Mouse (Mus musculus): ENCODE results near the gene Tmem183a. TPM values are rescaled to one million over a fixed set of nuclear protein-coding genes. Genes with fewer than 3 reads are reported as not detected.

Gene Tmem183a
- 77.4 and 78.9 TPM in 2 replicates for polyA plus RNA-seq (2015; fragmentation: Nextera tagmentation; extraction: Ambion mirVana)

DNA sequence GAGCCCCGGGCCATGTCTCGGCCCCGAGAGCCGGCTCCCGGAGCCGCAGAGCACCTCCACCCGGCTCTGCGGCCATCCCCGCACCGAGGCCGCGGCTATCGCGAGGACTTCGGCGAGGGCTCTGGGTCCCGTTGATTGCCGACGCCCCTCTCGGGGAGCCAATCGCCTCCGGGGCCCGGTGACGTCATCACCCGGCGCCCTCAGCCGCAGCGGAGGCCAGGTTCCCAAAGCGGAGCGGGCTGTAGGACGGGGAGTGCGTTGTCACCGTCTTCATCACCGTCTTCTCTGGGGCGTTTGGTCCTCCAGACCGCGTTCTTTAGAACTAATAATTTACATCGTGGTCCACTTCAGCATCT, at the start of gene Tmem183a:
TSS of gene Tmem183a (minus strand) at position 123 of the 356 bp plus-strand sequence.

DNA sequence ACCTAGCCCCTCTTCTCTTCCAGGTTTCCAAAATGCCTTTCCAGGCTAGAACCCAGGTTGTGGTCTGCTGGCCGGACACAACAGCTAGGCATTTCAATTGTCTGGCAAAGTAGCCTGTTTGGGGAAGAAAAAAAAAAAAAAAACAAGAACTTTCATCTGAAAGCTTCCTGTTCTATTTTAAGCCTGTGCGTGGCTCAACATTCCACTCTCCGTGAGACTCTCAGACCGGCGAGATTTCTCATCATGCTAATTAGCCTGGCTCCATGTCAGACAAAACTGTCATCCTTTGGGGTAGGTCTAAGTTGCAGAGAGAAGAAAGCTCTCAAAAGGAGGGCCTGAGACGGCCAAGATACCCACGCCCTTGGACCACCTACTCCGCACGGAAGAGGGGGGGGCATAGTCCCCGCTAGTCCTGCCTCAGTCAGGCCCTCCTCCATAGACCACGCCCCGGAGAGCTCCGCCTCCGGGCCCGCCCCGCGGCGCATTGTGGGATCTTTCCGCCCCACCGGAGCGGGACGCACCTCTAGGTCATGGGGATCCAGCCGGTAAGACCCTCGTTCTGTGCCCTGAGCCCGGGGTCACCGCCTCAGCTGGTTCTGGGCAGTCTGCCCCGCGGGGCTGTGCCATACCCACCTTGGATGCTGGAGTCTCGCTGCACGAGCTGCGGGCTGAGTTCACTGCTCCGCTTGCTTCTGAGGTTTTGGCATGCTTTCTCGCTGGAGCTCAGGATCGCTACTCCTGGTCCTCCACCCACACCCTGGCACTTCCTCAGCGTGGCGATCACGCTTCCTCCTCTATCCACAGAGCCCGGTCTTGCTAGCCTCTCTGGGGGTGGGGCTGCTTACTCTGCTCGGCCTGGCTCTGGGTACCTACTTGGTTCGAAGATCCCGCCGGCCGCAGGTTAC, 44.0 kb upstream of the Tmem183a start, which contains the start of gene Cyb5r1:
TSS of gene Cyb5r1 (plus strand) at position 51 of the 905 bp plus-strand sequence.

GRCm38 (mm10) chr1:134385666-134386065, 23.9 kb upstream of the Tmem183a start, which contains the start of gene 4933406M09Rik:
4933406M09Rik (plus strand) TSS chr1:134385940.

GRCm38 (mm10) chr1:134332770-134333271, 29.0 kb downstream of the Tmem183a start, which contains the start of gene Ppfia4:
Ppfia4 (minus strand) TSS chr1:134332928.

Other genes starting within 250 kb of the Tmem183a start
- gene Chil1, start 179.8 kb downstream of the Tmem183a start, polyA plus RNA-seq (2015; fragmentation: Nextera tagmentation; extraction: Ambion mirVana), result 2.7 and 3.4 TPM in 2 replicates
- gene Mybph, start 168.5 kb downstream of the Tmem183a start, polyA plus RNA-seq (2015; fragmentation: Nextera tagmentation; extraction: Ambion mirVana), result 0.12 TPM in 1 of 2 replicates, not detected in the other
- gene Adora1, start 126.5 kb downstream of the Tmem183a start, polyA plus RNA-seq (2015; fragmentation: Nextera tagmentation; extraction: Ambion mirVana), result 41.1 and 46.1 TPM in 2 replicates
- gene Myog, start 72.0 kb downstream of the Tmem183a start, polyA plus RNA-seq (2015; fragmentation: Nextera tagmentation; extraction: Ambion mirVana), result not detected in 2 replicates
- gene Ppfia4, start 29.1 kb downstream of the Tmem183a start, polyA plus RNA-seq (2015; fragmentation: Nextera tagmentation; extraction: Ambion mirVana), result 31.5 and 40.2 TPM in 2 replicates
- not detected in 2 replicates for gene 4933406M09Rik, start 24.0 kb upstream of the Tmem183a start, polyA plus RNA-seq (2015; fragmentation: Nextera tagmentation; extraction: Ambion mirVana)
- gene Cyb5r1, start 43.6 kb upstream of the Tmem183a start, polyA plus RNA-seq (2015; fragmentation: Nextera tagmentation; extraction: Ambion mirVana), result 11.5 and 11.9 TPM in 2 replicates
- 87.6 and 88.1 TPM in 2 replicates for gene Adipor1, start 53.4 kb upstream of the Tmem183a start, polyA plus RNA-seq (2015; fragmentation: Nextera tagmentation; extraction: Ambion mirVana)
- gene Klhl12, start 93.6 kb upstream of the Tmem183a start, polyA plus RNA-seq (2015; fragmentation: Nextera tagmentation; extraction: Ambion mirVana), result 32.1 and 33.4 TPM in 2 replicates
- 66.1 and 67.5 TPM in 2 replicates for gene Rabif, start 132.7 kb upstream of the Tmem183a start, polyA plus RNA-seq (2015; fragmentation: Nextera tagmentation; extraction: Ambion mirVana)
- gene Mgat4e, start 187.7 kb upstream of the Tmem183a start, polyA plus RNA-seq (2015; fragmentation: Nextera tagmentation; extraction: Ambion mirVana), result not detected in 2 replicates
- 39.9 and 40.4 TPM in 2 replicates for gene Kdm5b, start 198.2 kb upstream of the Tmem183a start, polyA plus RNA-seq (2015; fragmentation: Nextera tagmentation; extraction: Ambion mirVana)